In the genomic region with DNA sequence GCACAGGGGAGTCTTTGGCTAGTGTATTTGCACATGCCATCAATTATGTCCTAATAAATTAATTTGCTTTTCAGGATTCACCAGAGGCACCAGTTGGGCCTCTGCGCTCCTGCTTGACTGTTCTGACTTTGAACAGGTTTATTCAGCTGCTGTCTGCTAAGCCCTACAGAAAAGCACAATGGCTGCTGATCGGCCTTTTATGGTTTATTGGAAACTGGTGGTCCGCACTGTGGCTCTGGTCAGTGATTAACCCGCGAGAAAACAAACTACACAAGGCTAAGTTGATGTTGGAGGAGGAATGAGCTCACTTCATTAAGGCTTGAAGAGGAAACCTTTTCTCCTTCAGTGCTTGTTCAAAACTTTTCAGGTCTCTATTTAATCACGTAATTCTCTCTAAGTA, we compare ENCODE assay signal across 17 mouse cellular contexts.
DNase-seq lines count a peak whose midpoint lies in the region; ATAC-seq and TF ChIP-seq lines count a peak whose summit lies in the region.
"Had no signal": no experiment of that assay in that cellular context is flagged by ENCODE, and none has a peak within 500 bp of the region (broad histone marks: within the 10 kb centered on the region; RNA-seq: fewer than 3 reads in every experiment).

No protein-coding gene starts in this region.

- ATAC-seq in forebrain, postnatal 0 days: no peak
- ATAC-seq in forebrain, embryonic 11.5 days (replicated peaks; ENCODE audit: low FRiP score): peak; percentile 68
- peak; percentile 64; the same call in 1 of the 2 replicates for ATAC-seq in forebrain, embryonic 15.5 days (replicated peaks)
- ATAC-seq in liver, postnatal 0 days: no peak
- ATAC-seq in kidney, embryonic 16.5 days (ENCODE audit: low FRiP score, low TSS enrichment): no peak
- ATAC-seq: intestine, embryonic 15.5 days had no signal

- no peak overlapping the region for H3K4me2 ChIP-seq in forebrain, postnatal 0 days (ENCODE audit: low read depth)
- no peak overlapping the region for H3K4me2 ChIP-seq in forebrain, embryonic 11.5 days (ENCODE audit: low read depth, low read length, severe bottlenecking)
- no peak overlapping the region for H3K4me2 ChIP-seq in forebrain, embryonic 15.5 days (replicated peaks)
- no peak overlapping the region for H3K4me2 ChIP-seq in liver, postnatal 0 days (ENCODE audit: low read depth, low read length)
- no peak overlapping the region for H3K4me2 ChIP-seq in kidney, embryonic 16.5 days (replicated peaks; ENCODE audit: low read depth, low read length)
- H3K4me2 ChIP-seq: hindbrain, embryonic 14.5 days; intestine, embryonic 15.5 days had no signal

- peaks cover 43% of the 10 kb centered on the region for H3K4me1 ChIP-seq in forebrain, embryonic 10.5 days
- no peaks in the 10 kb centered on the region for H3K4me1 ChIP-seq in forebrain, postnatal 0 days (ENCODE audit: insufficient read depth)
- no peaks in the 10 kb centered on the region for H3K4me1 ChIP-seq in forebrain, embryonic 11.5 days (replicated peaks; ENCODE audit: control insufficient read depth, insufficient read depth, low read length)
- H3K4me1 ChIP-seq in forebrain, embryonic 15.5 days: no peaks in the 10 kb centered on the region
- no peaks in the 10 kb centered on the region for H3K4me1 ChIP-seq in liver, postnatal 0 days (ENCODE audit: insufficient read depth)
- H3K4me1 ChIP-seq in kidney, embryonic 16.5 days (ENCODE audit: insufficient read depth, low read length): no peaks in the 10 kb centered on the region
- H3K4me1 ChIP-seq: embryonic facial prominence, embryonic 10.5 days; intestine, embryonic 15.5 days had no signal

- 46% methylated on average over 6 of the region's 6 CpGs for WGBS in forebrain, embryonic 10.5 days
- WGBS in forebrain, postnatal 0 days: 39% methylated on average over 6 of the region's 6 CpGs
- 35% methylated on average over 6 of the region's 6 CpGs for WGBS in forebrain, embryonic 11.5 days
- 34% methylated on average over 6 of the region's 6 CpGs for WGBS in forebrain, embryonic 15.5 days
- 65% methylated on average over 6 of the region's 6 CpGs for WGBS in liver, postnatal 0 days (ENCODE audit: insufficient replicate concordance)
- WGBS in kidney, embryonic 16.5 days: 65% methylated on average over 6 of the region's 6 CpGs

- peaks cover 37% of the 10 kb centered on the region for H3K27me3 ChIP-seq in forebrain, embryonic 10.5 days (ENCODE audit: poor library complexity, severe bottlenecking)
- H3K27me3 ChIP-seq in forebrain, postnatal 0 days (ENCODE audit: insufficient read depth, low read length): no peaks in the 10 kb centered on the region
- H3K27me3 ChIP-seq in forebrain, embryonic 11.5 days (ENCODE audit: control insufficient read depth, insufficient read depth, low read length): no peaks in the 10 kb centered on the region; the same call in 1 of the 2 replicates
- H3K27me3 ChIP-seq in forebrain, embryonic 15.5 days: no peaks in the 10 kb centered on the region
- no peaks in the 10 kb centered on the region; the same call in 1 of the 2 replicates for H3K27me3 ChIP-seq in liver, postnatal 0 days (ENCODE audit: insufficient read depth, low read length)
- H3K27me3 ChIP-seq in kidney, embryonic 16.5 days (ENCODE audit: insufficient read depth, low read length): no peaks in the 10 kb centered on the region
- H3K27me3 ChIP-seq: intestine, embryonic 15.5 days had no signal

- DNase-seq in forebrain, embryonic 10.5 days (ENCODE audit: extremely low spot score, low spot score): peak; percentile 25
- DNase-seq in forebrain, postnatal 0 days: no peak
- DNase-seq in forebrain, embryonic 11.5 days (ENCODE audit: low spot score): peak; percentile 52
- DNase-seq in liver, postnatal 0 days: no peak
- DNase-seq in adrenal gland, postnatal 25 days: no peak
- DNase-seq: adrenal gland, postnatal 10 days; cerebellum, adult 2 months; cerebellum, postnatal 10 days; gastrocnemius, postnatal 36 days; heart, adult 11 months; heart, postnatal 10 days; kidney, adult 18-20 months had no signal

- H3K4me3 ChIP-seq in forebrain, embryonic 10.5 days: no peak overlapping the region
- no peak overlapping the region for H3K4me3 ChIP-seq in forebrain, postnatal 0 days (ENCODE audit: low read depth, low read length)
- H3K4me3 ChIP-seq in forebrain, embryonic 11.5 days (ENCODE audit: low read depth, low read length): no peak overlapping the region
- H3K4me3 ChIP-seq in forebrain, embryonic 15.5 days: no peak overlapping the region
- no peak overlapping the region for H3K4me3 ChIP-seq in liver, postnatal 0 days (ENCODE audit: low read depth, low read length)
- no peak overlapping the region for H3K4me3 ChIP-seq in kidney, embryonic 16.5 days (ENCODE audit: low read length)
- H3K4me3 ChIP-seq: embryonic facial prominence, embryonic 10.5 days; intestine, embryonic 15.5 days had no signal

- no peak for TF ChIP-seq CTCF in forebrain, postnatal 0 days (IDR thresholded peaks at IDR 0.05; ENCODE audit: low read depth)
- no peak for TF ChIP-seq CTCF in liver, postnatal 0 days (IDR thresholded peaks at IDR 0.05; ENCODE audit: low read depth)

- no peaks in the 10 kb centered on the region for H3K9me3 ChIP-seq in forebrain, embryonic 10.5 days
- H3K9me3 ChIP-seq in forebrain, postnatal 0 days (ENCODE audit: low read length): no peaks in the 10 kb centered on the region
- no peaks in the 10 kb centered on the region for H3K9me3 ChIP-seq in forebrain, embryonic 11.5 days (ENCODE audit: control insufficient read depth, low read length)
- H3K9me3 ChIP-seq in forebrain, embryonic 15.5 days: no peaks in the 10 kb centered on the region
- H3K9me3 ChIP-seq in liver, postnatal 0 days (ENCODE audit: low read length): no peaks in the 10 kb centered on the region
- H3K9me3 ChIP-seq in kidney, embryonic 16.5 days (ENCODE audit: low read length): no peaks in the 10 kb centered on the region
- H3K9me3 ChIP-seq: embryonic facial prominence, embryonic 10.5 days; intestine, embryonic 15.5 days had no signal

- H3K36me3 ChIP-seq in forebrain, embryonic 10.5 days (replicated peaks): no peaks in the 10 kb centered on the region
- no peaks in the 10 kb centered on the region for H3K36me3 ChIP-seq in forebrain, postnatal 0 days (ENCODE audit: insufficient read depth)
- H3K36me3 ChIP-seq in forebrain, embryonic 11.5 days (ENCODE audit: control insufficient read depth, insufficient read depth, low read length): no peaks in the 10 kb centered on the region
- H3K36me3 ChIP-seq in forebrain, embryonic 15.5 days: no peaks in the 10 kb centered on the region
- no peaks in the 10 kb centered on the region for H3K36me3 ChIP-seq in liver, postnatal 0 days (replicated peaks; ENCODE audit: insufficient read depth, low read length)
- H3K36me3 ChIP-seq in kidney, embryonic 16.5 days (ENCODE audit: insufficient read depth, low read length): no peaks in the 10 kb centered on the region
- H3K36me3 ChIP-seq: embryonic facial prominence, embryonic 10.5 days; intestine, embryonic 15.5 days had no signal

- no peak overlapping the region for H3K9ac ChIP-seq in forebrain, postnatal 0 days
- no peak overlapping the region for H3K9ac ChIP-seq in forebrain, embryonic 11.5 days (ENCODE audit: low read length)
- no peak overlapping the region for H3K9ac ChIP-seq in forebrain, embryonic 15.5 days (replicated peaks)
- no peak overlapping the region for H3K9ac ChIP-seq in liver, postnatal 0 days (replicated peaks)
- no peak overlapping the region for H3K9ac ChIP-seq in kidney, embryonic 16.5 days (replicated peaks; ENCODE audit: low read length)
- H3K9ac ChIP-seq: hindbrain, embryonic 14.5 days; intestine, embryonic 15.5 days had no signal

- TF ChIP-seq EP300 in liver, postnatal 0 days (IDR thresholded peaks at IDR 0.05; ENCODE audit: low read depth): no peak

- no peak overlapping the region for H3K27ac ChIP-seq in forebrain, embryonic 10.5 days
- H3K27ac ChIP-seq in forebrain, postnatal 0 days (ENCODE audit: low read depth, low read length): no peak overlapping the region
- H3K27ac ChIP-seq in forebrain, embryonic 11.5 days (ENCODE audit: low read depth, low read length): no peak overlapping the region
- no peak overlapping the region for H3K27ac ChIP-seq in forebrain, embryonic 15.5 days (replicated peaks)
- H3K27ac ChIP-seq in liver, postnatal 0 days (ENCODE audit: low read depth): no peak overlapping the region
- no peak overlapping the region for H3K27ac ChIP-seq in kidney, embryonic 16.5 days (ENCODE audit: low read length)
- H3K27ac ChIP-seq: embryonic facial prominence, embryonic 10.5 days; hindbrain, embryonic 14.5 days; intestine, embryonic 15.5 days had no signal

Comparison
In these comparisons a context has a peak if more than half of its experiments do, and no peak if none do; other contexts are left out.
1. DNase-seq: peak in forebrain, embryonic 10.5 days (single experiment) and forebrain, embryonic 11.5 days (single experiment); none in forebrain, postnatal 0 days (single experiment), liver, postnatal 0 days (single experiment) and adrenal gland, postnatal 25 days (single experiment).
2. ATAC-seq: peak in forebrain, embryonic 11.5 days (single experiment) and forebrain, embryonic 15.5 days (single experiment); none in forebrain, postnatal 0 days (single experiment), liver, postnatal 0 days (single experiment) and kidney, embryonic 16.5 days (single experiment).